Mouse (Mus musculus): Measurements from ENCODE around the gene Ern1.

DNA sequence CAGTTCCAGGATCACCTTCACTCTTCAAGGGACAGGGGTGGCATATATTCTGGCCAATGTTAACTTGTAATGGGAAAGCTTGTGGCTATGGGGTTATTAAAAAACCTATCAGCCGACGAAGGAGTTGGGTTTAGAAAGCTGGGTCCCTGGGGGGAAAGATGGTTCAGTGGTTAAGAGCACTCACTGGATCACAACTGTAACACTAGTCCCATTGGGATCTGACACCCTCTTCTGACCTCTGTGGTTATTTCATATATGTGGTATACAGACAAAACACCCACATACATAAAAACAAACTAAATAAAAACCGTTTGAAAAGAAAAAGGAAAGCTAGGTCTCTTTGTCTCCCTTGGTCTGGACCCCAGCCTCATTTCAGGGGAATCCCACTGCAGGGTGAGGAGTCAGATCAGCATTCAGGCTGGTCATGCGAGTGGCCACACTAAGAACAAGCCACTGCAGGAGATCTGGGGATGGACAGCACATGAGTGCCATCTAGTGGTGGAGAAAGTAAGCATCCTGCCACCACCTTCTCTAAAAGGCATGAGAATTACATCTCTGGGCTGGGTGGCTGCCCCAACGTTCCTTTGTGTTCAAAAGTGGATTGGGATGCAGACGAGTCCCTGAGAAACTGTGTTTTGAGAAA lies 96.0 kb downstream of the Ern1 start:
- no peak for TF ChIP-seq POLR2A (IDR thresholded peaks at IDR 0.05; ENCODE audit: extremely low read depth, insufficient read depth, low read length)
- TF ChIP-seq CTCF (IDR thresholded peaks at IDR 0.05; ENCODE audit: low read depth, low read length) = peak; percentile 85

Measured in liver, adult 2 months (tissue).